Mouse (Mus musculus): ENCODE measurements around the gene Il3ra. TPM values are rescaled to one million over a fixed set of nuclear protein-coding genes. Genes with fewer than 3 reads are reported as not detected.
A peak's percentile ranks its signal among the peaks of the same experiment; 100 is the strongest.

Gene Il3ra
- total RNA-seq, 2 experiments from 2014 or later, result 3.3 to 5.5 TPM

- peak in 1 of 2 experiments; percentile 24 for DNase-seq (ENCODE audit: low spot score in 2 of 2)
- intact Hi-C loops (cut with DNase I), result no loop called here
These were observed 7.8 kb downstream of the Il3ra start for GRCm38 (mm10) chr14:14353740-14354510.

- intact Hi-C loops (cut with DNase I), result no loop called here
These were observed 8.7 kb downstream of the Il3ra start for GRCm38 (mm10) chr14:14354511-14355359.

GRCm38 (mm10) chr14:14355360-14355646 lies 9.2 kb downstream of the Il3ra start:
- intact Hi-C loops (cut with DNase I), result no loop called here
- no peak for DNase-seq (ENCODE audit: low spot score in 2 of 2)

More at GRCm38 (mm10) chr14:14354511-14355359, 8.7 kb downstream of the Il3ra start:
- peak in 1 of 2 experiments; percentile 12 for DNase-seq (ENCODE audit: low spot score in 2 of 2)

- no peak for DNase-seq (ENCODE audit: low spot score in 2 of 2)
- intact Hi-C loops (cut with DNase I), result no loop called here
These were observed 49.5 kb downstream of the Il3ra start for GRCm38 (mm10) chr14:14395535-14395934.

- no peak for DNase-seq (ENCODE audit: low spot score in 2 of 2)
- intact Hi-C loops (cut with DNase I), result no loop called here
These were observed 54.9 kb downstream of the Il3ra start, which contains the start of gene Olfr721-ps1 for GRCm38 (mm10) chr14:14400998-14401397. Gene Olfr721-ps1, plus strand, starts transcription at chr14:14401298.

Other genes with a start within 250 kb of the Il3ra start
- gene Psmd6, start 225.3 kb upstream of the Il3ra start, total RNA-seq (2021), result 100 to 1,000 TPM; 101 to 103 TPM
- not detected for gene Olfr720, start 159.4 kb upstream of the Il3ra start, total RNA-seq (2021)
- not detected for gene Olfr31, start 23.4 kb upstream of the Il3ra start, total RNA-seq (2021)
- not detected for gene Olfr721-ps1, start 55.0 kb downstream of the Il3ra start, total RNA-seq (2021)